Mouse (Mus musculus) B cell, adult 2 months (primary cell): ENCODE data around the gene 6430548M08Rik.

Experiments
- DNase-seq, 2 experiments: peaks; one replicate each; pipeline ENCODE4 v3.0.0; 2022

Gene 6430548M08Rik

GRCm38 (mm10) chr8:120110966-120111365, 3.0 kb upstream of the 6430548M08Rik start:
- no peak for DNase-seq

GRCm38 (mm10) chr8:120111382-120111781, 2.6 kb upstream of the 6430548M08Rik start:
- DNase-seq: no peak

GRCm38 (mm10) chr8:120112535-120112934, 1.4 kb upstream of the 6430548M08Rik start:
- DNase-seq: no peak

GRCm38 (mm10) chr8:120113306-120113705, 646 bp upstream of the 6430548M08Rik start:
- DNase-seq: no peak

GRCm38 (mm10) chr8:120114315-120114841, 426 bp downstream of the 6430548M08Rik start:
- DNase-seq: peak; percentile 45 to 48

- no peak for DNase-seq
Observed at GRCm38 (mm10) chr8:120116600-120116999, 2.6 kb downstream of the 6430548M08Rik start.

GRCm38 (mm10) chr8:120118162-120118561, 4.2 kb downstream of the 6430548M08Rik start:
- no peak for DNase-seq

GRCm38 (mm10) chr8:120118847-120119246, 4.9 kb downstream of the 6430548M08Rik start:
- DNase-seq: no peak

GRCm38 (mm10) chr8:120119429-120119828, 5.5 kb downstream of the 6430548M08Rik start:
- DNase-seq: no peak

GRCm38 (mm10) chr8:120119931-120120330, 6.0 kb downstream of the 6430548M08Rik start:
- no peak for DNase-seq

GRCm38 (mm10) chr8:120120951-120121350, 7.0 kb downstream of the 6430548M08Rik start:
- DNase-seq: no peak

- no peak for DNase-seq
Observed at GRCm38 (mm10) chr8:120124261-120124660, 10.3 kb downstream of the 6430548M08Rik start.

GRCm38 (mm10) chr8:120124836-120125389, 11.0 kb downstream of the 6430548M08Rik start:
- no peak for DNase-seq

GRCm38 (mm10) chr8:120126357-120127161, 12.6 kb downstream of the 6430548M08Rik start:
- DNase-seq: no peak

- no peak for DNase-seq
Observed at GRCm38 (mm10) chr8:120129547-120129946, 15.6 kb downstream of the 6430548M08Rik start.

- no peak for DNase-seq
Observed at GRCm38 (mm10) chr8:120131158-120131557, 17.2 kb downstream of the 6430548M08Rik start.

- DNase-seq: no peak
Observed at GRCm38 (mm10) chr8:120133169-120133568, 19.2 kb downstream of the 6430548M08Rik start.

GRCm38 (mm10) chr8:120135687-120136086, 21.7 kb downstream of the 6430548M08Rik start:
- no peak for DNase-seq

GRCm38 (mm10) chr8:120136618-120137017, 22.7 kb downstream of the 6430548M08Rik start:
- no peak for DNase-seq

- no peak for DNase-seq
Observed at GRCm38 (mm10) chr8:120138958-120139357, 25.0 kb downstream of the 6430548M08Rik start.

- no peak for DNase-seq
Observed at GRCm38 (mm10) chr8:120140769-120141168, 26.8 kb downstream of the 6430548M08Rik start.

- DNase-seq: no peak
Observed at GRCm38 (mm10) chr8:120143911-120144651, 30.1 kb downstream of the 6430548M08Rik start.

- DNase-seq: no peak
Observed at GRCm38 (mm10) chr8:120144652-120145301, 30.8 kb downstream of the 6430548M08Rik start.
